Mouse (Mus musculus) liver, adult 2 months (tissue): ENCODE data around the gene Odc1.

Experiments
- CTCF ChIP-seq: fragments of 200-500 bp; IDR thresholded peaks from 2 replicates; pipeline ENCODE4 v1.5.1; 2011; ENCODE audit warnings: low read depth, low read length, control low read depth
- POLR2A ChIP-seq: fragments of 200-500 bp; IDR thresholded peaks from 2 replicates; pipeline ENCODE4 v1.6.1; 2011; ENCODE audit warnings: low read length, control low read depth; ENCODE audit not compliant: insufficient read depth; ENCODE audit errors: extremely low read depth

DNA sequence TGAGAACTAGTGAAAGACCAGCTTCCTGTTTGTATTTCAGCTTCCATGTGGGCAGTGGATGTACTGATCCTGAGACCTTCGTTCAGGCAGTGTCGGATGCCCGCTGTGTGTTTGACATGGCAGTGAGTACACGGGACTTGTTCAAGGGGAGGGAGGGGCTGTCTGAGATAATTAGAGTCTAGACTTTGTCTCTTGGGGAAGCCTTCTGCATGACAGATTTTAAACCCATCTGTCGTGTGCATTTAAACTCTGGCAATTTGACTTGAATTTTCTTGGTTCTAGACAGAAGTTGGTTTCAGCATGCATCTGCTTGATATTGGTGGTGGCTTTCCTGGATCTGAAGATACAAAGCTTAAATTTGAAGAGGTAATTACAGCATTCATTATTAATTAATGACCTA lies 3.9 kb downstream of the Odc1 start:
- TF ChIP-seq CTCF, result no peak
- no peak for TF ChIP-seq POLR2A
